Mouse (Mus musculus): ENCODE measurements around the gene Pcx.

DNA sequence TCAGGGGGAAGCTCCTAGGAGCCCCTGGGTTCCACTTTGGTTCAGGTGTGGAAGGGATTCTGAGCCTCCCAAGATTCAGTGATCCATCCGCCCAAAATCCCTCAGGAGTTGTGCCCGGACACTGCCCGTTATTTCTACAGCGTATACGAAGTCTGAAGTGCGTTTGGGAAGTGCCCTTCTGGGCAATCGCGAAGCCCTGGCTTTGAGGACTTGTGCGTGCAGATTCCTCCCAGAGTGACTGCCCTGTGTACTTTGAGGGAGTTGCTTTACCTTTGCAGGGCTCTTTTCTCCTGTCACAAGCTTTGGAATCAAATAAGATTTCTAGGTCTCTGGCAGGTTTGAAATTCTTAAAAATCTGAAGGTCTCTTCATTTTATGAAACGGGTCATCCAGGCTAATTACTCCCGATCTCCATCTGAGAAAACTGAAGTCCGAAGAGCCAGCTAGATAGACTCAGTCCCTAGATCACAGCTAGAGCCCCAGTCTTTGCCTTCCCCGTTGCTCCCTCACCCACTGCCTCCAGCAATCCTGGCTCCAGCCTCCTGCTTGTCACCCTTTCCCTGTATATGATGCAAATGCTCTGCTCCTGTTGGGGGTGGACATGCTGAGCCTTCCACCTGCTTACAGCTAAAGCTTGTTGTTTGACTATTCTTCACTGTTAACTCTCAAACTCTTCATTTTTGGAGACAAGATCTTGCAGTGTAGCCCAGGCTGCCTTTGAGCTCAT is 1.0 kb downstream of the Pcx start:
- TF ChIP-seq CTCF (IDR thresholded peaks at IDR 0.05; ENCODE audit: borderline replicate concordance, insufficient read depth, low read depth, low read length) (no peak), POLR2A (IDR thresholded peaks at IDR 0.05; ENCODE audit: borderline replicate concordance, insufficient read depth, low read length) (no peak)

All from cerebellum, adult 2 months (tissue).